Mouse (Mus musculus) C2C12 (cell line): ENCODE measurements around the gene Casp9.

ENCODE experiments used
- CTCF ChIP-seq: IDR thresholded peaks from one replicate; pipeline ENCODE4 v1.5.1; 2011; ENCODE audit not compliant: control insufficient read depth, insufficient read depth, insufficient read length
- FOSL1 ChIP-seq: IDR thresholded peaks from one replicate; pipeline ENCODE4 v1.8.0; 2011; ENCODE audit warnings: mild to moderate bottlenecking, low read length; ENCODE audit not compliant: poor library complexity, insufficient read depth, severe bottlenecking
- MAX ChIP-seq: IDR thresholded peaks from one replicate; pipeline ENCODE4 v1.6.1; 2011; ENCODE audit warnings: mild to moderate bottlenecking, control low read depth
- USF1 ChIP-seq: IDR thresholded peaks from one replicate; pipeline ENCODE4 v1.6.1; 2011; ENCODE audit warnings: low read depth, mild to moderate bottlenecking, control low read depth, moderate library complexity

DNA sequence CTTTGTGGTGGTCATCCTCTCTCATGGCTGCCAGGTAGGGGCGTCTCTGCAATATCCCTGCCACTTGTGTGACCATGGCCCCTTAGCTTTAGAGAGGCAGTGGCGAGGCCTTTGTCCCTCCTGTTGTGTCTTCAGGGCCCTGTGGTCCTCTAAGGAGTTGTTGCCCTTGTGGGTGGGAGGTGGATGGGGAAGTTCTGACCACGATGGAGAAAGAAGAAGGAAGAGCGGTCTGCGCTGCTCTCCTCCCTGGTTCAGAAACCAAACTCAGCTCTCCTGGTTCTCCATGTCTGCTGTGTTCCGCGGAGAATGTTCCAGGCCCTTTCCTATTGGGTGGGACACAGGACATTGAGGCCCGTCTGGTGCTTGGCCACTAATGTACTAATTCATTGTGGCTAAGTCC lies 12.5 kb downstream of the Casp9 start:
- TF ChIP-seq FOSL1 (no peak), CTCF (no peak), USF1 (no peak), MAX (no peak)
